Mouse (Mus musculus) small intestine, adult 2 months (tissue): ENCODE measurements at regions not wholly inside any gene's neighbourhood (a gene's known extent, or its start where the extent isn't known, plus 50 kb on each side); places are given as distances from the start of the nearest gene placed in this dataset.

Experiments used
- CTCF ChIP-seq: fragments of 200-500 bp; IDR thresholded peaks from 2 replicates; pipeline ENCODE4 v1.5.1; 2012; ENCODE audit warnings: low read depth, mild to moderate bottlenecking, control low read depth, inconsistent platforms, low read length, moderate library complexity, mixed read lengths; ENCODE audit not compliant: insufficient replicate concordance, insufficient read length; ENCODE audit errors: extremely low read depth
- POLR2A ChIP-seq: fragments of 200-500 bp; IDR thresholded peaks from 2 replicates; pipeline ENCODE4 v1.6.1; 2012; ENCODE audit warnings: low read depth, mild to moderate bottlenecking, control low read depth, inconsistent platforms, low read length, moderate library complexity

GRCm38 (mm10) chr13:28617503-28617902, 336.0 kb downstream of the Sox4 start:
- TF ChIP-seq CTCF (no peak), POLR2A (no peak)
